Mouse (Mus musculus) bone marrow macrophage, adult 2 months (primary cell): ENCODE data around the gene Maml2. TPM values are rescaled to one million over a fixed set of nuclear protein-coding genes. Genes with fewer than 3 reads are reported as not detected.

ENCODE experiments used
- H3K27ac ChIP-seq: 2 replicates; pipeline ENCODE4 v1.5.1; 2012; ENCODE audit warnings: low read depth, low read length; ENCODE audit not compliant: insufficient read depth
- H3K4me1 ChIP-seq: 2 replicates; pipeline ENCODE4 v1.6.1; 2012; ENCODE audit warnings: low read length; ENCODE audit not compliant: control insufficient read depth, insufficient read depth
- H3K4me3 ChIP-seq: 2 replicates; pipeline ENCODE4 v1.5.1; 2012; ENCODE audit warnings: mild to moderate bottlenecking, low read length, moderate library complexity; ENCODE audit not compliant: insufficient read depth
- CTCF ChIP-seq: IDR thresholded peaks from 2 replicates; pipeline ENCODE4 v1.5.1; 2012; ENCODE audit warnings: low read depth, mild to moderate bottlenecking, low read length, moderate library complexity
- POLR2A ChIP-seq: IDR thresholded peaks from 2 replicates; pipeline ENCODE4 v1.6.1; 2012; ENCODE audit warnings: mild to moderate bottlenecking, low read depth, low read length, borderline replicate concordance
- polyA plus RNA-seq: library from polyadenylated mRNA; stranded (reverse); fragments of >200 nt; gene quantifications from 2 replicates; pipeline ENCODE4 v1.2.4, GENCODE M21; 2012; ENCODE audit not compliant: missing spikeins, insufficient read depth, insufficient read length

Gene Maml2
- polyA plus RNA-seq, 1 experiment = 9.3 TPM

- H3K27ac ChIP-seq = no peak overlapping the region
- no peak for TF ChIP-seq CTCF
- TF ChIP-seq POLR2A = no peak
Observed at GRCm38 (mm10) chr9:13678026-13678425, 380.3 kb downstream of the Maml2 start.

GRCm38 (mm10) chr9:13679696-13680095, 381.9 kb downstream of the Maml2 start:
- no peaks in the 10 kb centered on the region for H3K4me1 ChIP-seq
- TF ChIP-seq CTCF = no peak
- no peak for TF ChIP-seq POLR2A
- H3K27ac ChIP-seq = no peak overlapping the region
- H3K4me3 ChIP-seq = no peak overlapping the region

More at GRCm38 (mm10) chr9:13678026-13678425, 380.3 kb downstream of the Maml2 start:
- Histone ChIP-seq H3K4me3 (no peak overlapping the region), H3K4me1 (no peaks in the 10 kb centered on the region)

- no peak overlapping the region for H3K4me3 ChIP-seq
- no peaks in the 10 kb centered on the region for H3K4me1 ChIP-seq
- no peak for TF ChIP-seq CTCF
- TF ChIP-seq POLR2A = no peak
- no peak overlapping the region for H3K27ac ChIP-seq
Observed at GRCm38 (mm10) chr9:13681147-13681546, 383.4 kb downstream of the Maml2 start.

GRCm38 (mm10) chr9:13681581-13682038, 383.9 kb downstream of the Maml2 start:
- no peak overlapping the region for H3K27ac ChIP-seq

GRCm38 (mm10) chr9:13684327-13684934, 386.7 kb downstream of the Maml2 start:
- TF ChIP-seq POLR2A = no peak
- TF ChIP-seq CTCF = no peak
- H3K4me3 ChIP-seq = no peak overlapping the region
- H3K4me1 ChIP-seq = peaks cover 6% of the 10 kb centered on the region
- H3K27ac ChIP-seq = no peak overlapping the region

More at GRCm38 (mm10) chr9:13681581-13682038, 383.9 kb downstream of the Maml2 start:
- TF ChIP-seq CTCF (no peak), POLR2A (no peak)
- Histone ChIP-seq H3K4me1 (no peaks in the 10 kb centered on the region), H3K4me3 (no peak overlapping the region)

- no peak for TF ChIP-seq POLR2A
- TF ChIP-seq CTCF = no peak
- Histone ChIP-seq H3K4me3 (no peak overlapping the region), H3K27ac (no peak overlapping the region)
Observed at GRCm38 (mm10) chr9:13686977-13687659, 389.4 kb downstream of the Maml2 start.

GRCm38 (mm10) chr9:13688997-13689396, 391.2 kb downstream of the Maml2 start:
- Histone ChIP-seq H3K4me1 (peaks cover 6% of the 10 kb centered on the region), H3K27ac (no peak overlapping the region), H3K4me3 (no peak overlapping the region)
- TF ChIP-seq CTCF (no peak), POLR2A (no peak)

More at GRCm38 (mm10) chr9:13686977-13687659, 389.4 kb downstream of the Maml2 start:
- peaks cover 6% of the 10 kb centered on the region for H3K4me1 ChIP-seq

GRCm38 (mm10) chr9:13690321-13690720, 392.6 kb downstream of the Maml2 start:
- TF ChIP-seq POLR2A = no peak
- no peak for TF ChIP-seq CTCF
- Histone ChIP-seq H3K4me3 (no peak overlapping the region), H3K4me1 (peaks cover 6% of the 10 kb centered on the region)

GRCm38 (mm10) chr9:13693693-13694284, 396.0 kb downstream of the Maml2 start:
- no peak overlapping the region for H3K4me3 ChIP-seq
- H3K4me1 ChIP-seq = peaks cover 3% of the 10 kb centered on the region
- no peak for TF ChIP-seq POLR2A
- TF ChIP-seq CTCF = no peak
- H3K27ac ChIP-seq = no peak overlapping the region

More at GRCm38 (mm10) chr9:13690321-13690720, 392.6 kb downstream of the Maml2 start:
- no peak overlapping the region for H3K27ac ChIP-seq

GRCm38 (mm10) chr9:13694293-13694692, 396.5 kb downstream of the Maml2 start:
- Histone ChIP-seq H3K4me3 (no peak overlapping the region), H3K4me1 (no peaks in the 10 kb centered on the region), H3K27ac (no peak overlapping the region)
- TF ChIP-seq POLR2A (no peak), CTCF (no peak)
